Mouse (Mus musculus) megakaryocyte, embryonic 14.5 days (primary cell): ENCODE data around the gene Wbp11. TPM values are rescaled to one million over a fixed set of nuclear protein-coding genes. Genes with fewer than 3 reads are reported as not detected.
A peak's percentile ranks its signal among the peaks of the same experiment; 100 is the strongest.

Experiments
- H3K27me3 ChIP-seq: replicated peaks from 2 replicates; pipeline ENCODE3; 2012; ENCODE audit warnings: inconsistent platforms
- H3K36me3 ChIP-seq: replicated peaks from 2 replicates; pipeline ENCODE3; 2012; ENCODE audit warnings: low read length, inconsistent platforms, mixed read lengths
- H3K4me1 ChIP-seq: 2 replicates; pipeline ENCODE4 v1.6.1; 2012; ENCODE audit warnings: inconsistent platforms
- H3K4me3 ChIP-seq: replicated peaks from 2 replicates; pipeline ENCODE3; 2012; ENCODE audit warnings: moderate library complexity, mild to moderate bottlenecking, inconsistent platforms
- H3K9me3 ChIP-seq: 2 replicates; pipeline ENCODE4 v1.6.1; 2012; ENCODE audit warnings: inconsistent platforms
- FLI1 ChIP-seq: IDR thresholded peaks from 2 replicates; pipeline ENCODE4 v1.6.1; 2012; ENCODE audit warnings: low read length, inconsistent platforms, mixed read lengths
- GATA1 ChIP-seq: IDR thresholded peaks from 3 replicates; pipeline ENCODE4 v1.6.1; 2012; ENCODE audit warnings: mixed read lengths, low read length, inconsistent platforms, borderline replicate concordance
- polyA plus RNA-seq: library from polyadenylated mRNA; stranded (reverse); fragments of >175 nt; gene quantifications from 2 replicates; pipeline ENCODE4 v1.2.3, GENCODE M21; 2012; ENCODE audit warnings: low replicate concordance; ENCODE audit not compliant: insufficient read depth

Wbp11 gene
- polyA plus RNA-seq, 1 experiment = 145 TPM

- Histone ChIP-seq H3K9me3 (no peaks in the 10 kb centered on the region), H3K4me1 (peaks cover 8% of the 10 kb centered on the region), H3K4me3 (peak overlapping the region; percentile 46), H3K27me3 (no peaks in the 10 kb centered on the region), H3K36me3 (peaks cover 95% of the 10 kb centered on the region)
- TF ChIP-seq FLI1 = no peak
- TF ChIP-seq GATA1 = no peak
These were observed 7.7 kb downstream of the Wbp11 start for GRCm38 (mm10) chr6:136820381-136820780.

GRCm38 (mm10) chr6:136817549-136817948 is 10.5 kb downstream of the Wbp11 start:
- no peak overlapping the region for H3K4me3 ChIP-seq
- H3K9me3 ChIP-seq = no peaks in the 10 kb centered on the region
- TF ChIP-seq GATA1 = no peak
- TF ChIP-seq FLI1 = no peak
- H3K36me3 ChIP-seq = peaks cover 98% of the 10 kb centered on the region
- peaks cover 19% of the 10 kb centered on the region for H3K4me1 ChIP-seq
- no peaks in the 10 kb centered on the region for H3K27me3 ChIP-seq

GRCm38 (mm10) chr6:136816826-136817225 is 11.2 kb downstream of the Wbp11 start:
- H3K27me3 ChIP-seq = no peaks in the 10 kb centered on the region
- H3K9me3 ChIP-seq = no peaks in the 10 kb centered on the region
- peaks cover 23% of the 10 kb centered on the region for H3K4me1 ChIP-seq
- no peak for TF ChIP-seq FLI1
- no peak for TF ChIP-seq GATA1
- H3K4me3 ChIP-seq = no peak overlapping the region
- peaks cover 98% of the 10 kb centered on the region for H3K36me3 ChIP-seq

GRCm38 (mm10) chr6:136815381-136815780 is 12.7 kb downstream of the Wbp11 start:
- TF ChIP-seq GATA1 = no peak
- no peak for TF ChIP-seq FLI1
- Histone ChIP-seq H3K36me3 (peaks cover 98% of the 10 kb centered on the region), H3K4me3 (no peak overlapping the region), H3K4me1 (peaks cover 32% of the 10 kb centered on the region), H3K27me3 (no peaks in the 10 kb centered on the region), H3K9me3 (no peaks in the 10 kb centered on the region)

GRCm38 (mm10) chr6:136813117-136813516 is 14.9 kb downstream of the Wbp11 start:
- TF ChIP-seq GATA1 (no peak), FLI1 (no peak)
- H3K9me3 ChIP-seq = no peaks in the 10 kb centered on the region
- H3K4me3 ChIP-seq = peak overlapping the region; percentile 46
- peaks cover 85% of the 10 kb centered on the region for H3K36me3 ChIP-seq
- H3K4me1 ChIP-seq = peaks cover 40% of the 10 kb centered on the region
- no peaks in the 10 kb centered on the region for H3K27me3 ChIP-seq

- Histone ChIP-seq H3K9me3 (no peaks in the 10 kb centered on the region), H3K36me3 (peaks cover 66% of the 10 kb centered on the region), H3K4me3 (no peak overlapping the region), H3K27me3 (no peaks in the 10 kb centered on the region), H3K4me1 (peaks cover 56% of the 10 kb centered on the region)
- TF ChIP-seq FLI1 (no peak), GATA1 (no peak)
These were observed 16.8 kb downstream of the Wbp11 start for GRCm38 (mm10) chr6:136811196-136811595.

- no peaks in the 10 kb centered on the region for H3K9me3 ChIP-seq
- peaks cover 52% of the 10 kb centered on the region for H3K36me3 ChIP-seq
- peaks cover 62% of the 10 kb centered on the region for H3K4me1 ChIP-seq
- peak overlapping the region; percentile 94 for H3K4me3 ChIP-seq
- H3K27me3 ChIP-seq = no peaks in the 10 kb centered on the region
- TF ChIP-seq FLI1 = no peak
- TF ChIP-seq GATA1 = no peak
These were observed 18.4 kb downstream of the Wbp11 start for GRCm38 (mm10) chr6:136809673-136810072.

- peak overlapping the region; percentile 94 for H3K4me3 ChIP-seq
- peaks cover 46% of the 10 kb centered on the region for H3K36me3 ChIP-seq
- no peaks in the 10 kb centered on the region for H3K27me3 ChIP-seq
- H3K9me3 ChIP-seq = no peaks in the 10 kb centered on the region
- no peak for TF ChIP-seq FLI1
- H3K4me1 ChIP-seq = peaks cover 60% of the 10 kb centered on the region
These were observed 19.0 kb downstream of the Wbp11 start for GRCm38 (mm10) chr6:136809077-136809476.

- TF ChIP-seq GATA1 (no peak), FLI1 (no peak)
- no peaks in the 10 kb centered on the region for H3K27me3 ChIP-seq
- peaks cover 41% of the 10 kb centered on the region for H3K36me3 ChIP-seq
These were observed 19.4 kb downstream of the Wbp11 start for GRCm38 (mm10) chr6:136808631-136809046.

GRCm38 (mm10) chr6:136808014-136808417 is 20.0 kb downstream of the Wbp11 start, which contains the start of gene H2afj:
Gene H2afj, plus strand, starts transcription at chr6:136808244.
- H3K36me3 ChIP-seq = peaks cover 35% of the 10 kb centered on the region
- TF ChIP-seq GATA1 (no peak), FLI1 (no peak)
- no peaks in the 10 kb centered on the region for H3K27me3 ChIP-seq
- no peaks in the 10 kb centered on the region for H3K9me3 ChIP-seq
- H3K4me3 ChIP-seq = peak within 1 kb of the TSS; percentile 94
- H3K4me1 ChIP-seq = peaks cover 66% of the 10 kb centered on the region

More at GRCm38 (mm10) chr6:136808631-136809046, 19.4 kb downstream of the Wbp11 start:
- no peaks in the 10 kb centered on the region for H3K9me3 ChIP-seq
- H3K4me1 ChIP-seq = peaks cover 64% of the 10 kb centered on the region
- H3K4me3 ChIP-seq = peak overlapping the region; percentile 94

GRCm38 (mm10) chr6:136807395-136808013 is 20.5 kb downstream of the Wbp11 start:
- peaks cover 65% of the 10 kb centered on the region for H3K4me1 ChIP-seq

More at GRCm38 (mm10) chr6:136807395-136808013, 20.5 kb downstream of the Wbp11 start:
- Histone ChIP-seq H3K36me3 (peaks cover 30% of the 10 kb centered on the region), H3K27me3 (no peaks in the 10 kb centered on the region), H3K9me3 (no peaks in the 10 kb centered on the region), H3K4me3 (peak overlapping the region; percentile 94)
- no peak for TF ChIP-seq FLI1
- TF ChIP-seq GATA1 = no peak
